Mouse (Mus musculus) stomach, embryonic 14.5 days (tissue): ENCODE measurements at regions not wholly inside any gene's neighbourhood (a gene's known extent, or its start where the extent isn't known, plus 50 kb on each side); places are given as distances from the start of the nearest gene placed in this dataset.

Experiments used
- ATAC-seq: fragments of 200-750 bp; cut with Nextera tagmentation; 2 replicates; pipeline ENCODE4 v1.8.0; 2017; ENCODE audit warnings: low read depth, moderate TSS enrichment; ENCODE audit not compliant: insufficient number of reproducible peaks, insufficient read depth, low FRiP score
- H3K27ac ChIP-seq: fragments of 300-500 bp; sonication (generic); 2 replicates; pipeline ENCODE4 v1.5.1; 2014; ENCODE audit warnings: mild to moderate bottlenecking, low read length, moderate library complexity, mixed read lengths
- H3K27me3 ChIP-seq: fragments of 300-500 bp; sonication (generic); 2 replicates; pipeline ENCODE4 v1.6.1; 2014; ENCODE audit warnings: low read length, control low read depth, mixed read lengths; ENCODE audit not compliant: control insufficient read depth, insufficient read depth
- H3K36me3 ChIP-seq: fragments of 300-500 bp; sonication (generic); 2 replicates; pipeline ENCODE4 v1.6.1; 2014; ENCODE audit warnings: mild to moderate bottlenecking, control low read depth, low read length, moderate library complexity, mixed read lengths; ENCODE audit not compliant: control insufficient read depth, insufficient read depth
- H3K4me1 ChIP-seq: fragments of 300-500 bp; sonication (generic); 2 replicates; pipeline ENCODE4 v1.6.1; 2014; ENCODE audit warnings: low read length, control low read depth, mixed read lengths; ENCODE audit not compliant: control insufficient read depth, insufficient read depth
- H3K4me2 ChIP-seq: fragments of 300-500 bp; sonication (generic); replicated peaks from 2 replicates; pipeline ENCODE4 v1.6.1; 2014; ENCODE audit warnings: low read depth, low read length, control low read depth
- H3K4me3 ChIP-seq: fragments of 300-500 bp; sonication (generic); 2 replicates; pipeline ENCODE4 v1.5.1; 2014; ENCODE audit warnings: low read depth, low read length, control low read depth
- H3K9ac ChIP-seq: fragments of 300-500 bp; sonication (generic); replicated peaks from 2 replicates; pipeline ENCODE4 v1.6.1; 2014; ENCODE audit warnings: low read depth, mild to moderate bottlenecking, control low read depth, low read length, moderate library complexity, mixed read lengths
- H3K9me3 ChIP-seq: fragments of 300-500 bp; sonication (generic); 2 replicates; pipeline ENCODE4 v1.6.1; 2016; ENCODE audit warnings: low read depth, low read length, control low read depth; ENCODE audit not compliant: control insufficient read depth
- WGBS: fragments of 180-500 bp; shearing (Covaris S2); extraction: QIAGEN DNeasy Blood & Tissue Kit; methylation state at CpG from one replicate; pipeline ENCODE4 v1.1.7; 2014; 5-methylcytosine and 5-hydroxymethylcytosine counted together

DNA sequence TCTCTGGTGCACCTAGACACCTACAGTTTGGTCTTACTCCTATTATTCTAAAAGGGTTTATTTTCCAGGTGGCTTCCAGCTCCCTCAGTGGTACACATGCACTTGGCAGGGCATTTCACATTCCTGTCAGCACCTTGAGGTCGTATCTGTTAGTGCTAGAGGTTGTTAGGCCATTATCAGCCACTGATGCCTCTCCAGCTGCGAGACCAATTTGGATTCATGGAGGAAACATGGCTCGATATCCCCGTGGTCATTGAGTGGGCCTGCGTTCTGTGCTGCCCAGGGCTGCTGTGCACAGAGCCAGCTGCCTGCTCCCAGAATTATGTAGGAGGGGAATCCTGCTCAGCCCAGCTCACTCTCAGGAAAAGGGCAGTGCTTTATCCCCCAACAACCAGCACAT lies 60.1 kb upstream of the Irx1 start:
- Histone ChIP-seq H3K4me1 (no peaks in the 10 kb centered on the region), H3K27me3 (no peaks in the 10 kb centered on the region), H3K4me3 (no peak overlapping the region), H3K36me3 (no peaks in the 10 kb centered on the region), H3K4me2 (no peak overlapping the region), H3K27ac (no peak overlapping the region), H3K9me3 (no peaks in the 10 kb centered on the region), H3K9ac (no peak overlapping the region)
- ATAC-seq, result no peak
- 62% methylated on average over 5 of the region's 5 CpGs for WGBS

DNA sequence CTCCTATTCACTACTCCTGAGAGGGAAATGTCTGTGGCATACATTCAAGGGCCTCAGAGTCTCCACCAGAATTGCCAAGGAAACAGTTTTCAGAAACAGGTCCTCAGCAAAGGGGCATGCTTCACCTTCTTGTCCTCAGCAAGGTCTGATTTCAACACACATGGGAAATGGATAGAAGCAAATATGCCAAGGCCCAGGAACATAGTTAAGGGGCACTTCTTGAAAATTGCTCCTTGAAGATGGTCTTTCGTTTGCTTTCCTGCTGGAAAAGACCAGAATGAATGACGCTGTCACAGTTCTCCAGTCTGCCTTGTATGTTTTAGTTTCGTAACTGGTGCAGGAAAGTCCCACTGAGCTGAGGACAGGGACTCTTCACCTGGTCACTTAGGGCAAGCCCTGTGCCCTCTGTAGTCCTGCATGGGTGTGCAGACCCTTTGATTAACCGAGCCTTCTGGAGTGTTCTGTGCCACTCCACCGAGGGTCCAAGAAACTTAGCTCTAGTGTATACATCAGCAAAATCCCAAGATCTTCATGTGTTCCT lies 80.5 kb upstream of the Irx1 start:
- H3K9me3 ChIP-seq, result no peaks in the 10 kb centered on the region
- H3K4me1 ChIP-seq, result no peaks in the 10 kb centered on the region
- H3K4me3 ChIP-seq, result no peak overlapping the region
- 84% methylated on average over 5 of the region's 5 CpGs for WGBS
- H3K4me2 ChIP-seq, result no peak overlapping the region
- H3K27ac ChIP-seq, result no peak overlapping the region
- no peak for ATAC-seq
- H3K9ac ChIP-seq, result no peak overlapping the region
- no peaks in the 10 kb centered on the region for H3K27me3 ChIP-seq
- H3K36me3 ChIP-seq, result no peaks in the 10 kb centered on the region

DNA sequence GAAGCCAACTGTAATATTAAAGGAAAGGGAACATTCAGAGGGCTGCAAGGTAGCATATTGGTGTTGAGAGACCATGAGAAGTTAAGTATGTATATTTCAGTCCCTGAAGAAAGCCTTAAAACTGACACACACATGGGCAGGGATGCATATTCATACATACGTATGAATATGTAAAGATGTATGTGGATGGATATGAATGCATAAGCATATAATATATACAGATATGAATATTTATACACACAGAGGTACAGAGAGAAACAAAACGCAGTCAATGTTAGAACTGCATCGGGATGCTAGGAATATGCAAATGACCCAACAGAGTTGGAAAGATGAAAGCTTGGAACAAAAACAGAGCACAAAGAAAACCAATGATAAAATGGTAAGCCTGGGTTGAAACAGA lies 92.9 kb upstream of the Irx1 start:
- no peaks in the 10 kb centered on the region for H3K27me3 ChIP-seq
- 87% methylated on average over 3 of the region's 3 CpGs for WGBS
- no peaks in the 10 kb centered on the region for H3K36me3 ChIP-seq
- no peaks in the 10 kb centered on the region for H3K9me3 ChIP-seq
- H3K4me3 ChIP-seq, result no peak overlapping the region
- no peak overlapping the region for H3K27ac ChIP-seq
- H3K4me2 ChIP-seq, result no peak overlapping the region
- no peak for ATAC-seq
- H3K9ac ChIP-seq, result no peak overlapping the region
- H3K4me1 ChIP-seq, result no peaks in the 10 kb centered on the region

DNA sequence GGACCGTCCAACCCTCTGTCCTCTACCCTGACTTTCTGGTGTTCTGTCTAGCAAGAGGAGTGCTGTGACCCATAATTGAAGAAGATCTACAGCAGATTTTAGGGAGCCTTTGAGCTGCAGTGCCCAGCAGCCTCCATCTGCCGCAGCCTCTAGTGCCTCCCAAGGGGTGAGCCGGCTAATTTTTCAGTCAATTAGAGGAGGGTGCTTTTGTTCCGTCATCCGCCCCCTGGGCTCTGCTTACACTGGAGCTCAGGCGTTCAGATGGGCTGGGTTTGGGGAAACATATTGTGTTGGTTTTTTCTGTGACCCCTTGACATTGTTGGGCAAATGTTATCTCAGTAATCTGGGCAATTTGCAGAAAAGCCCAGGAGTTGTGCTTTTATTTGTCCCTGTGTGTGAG lies 98.1 kb upstream of the Irx1 start:
- no peak for ATAC-seq
- H3K27ac ChIP-seq, result no peak overlapping the region
- no peak overlapping the region for H3K4me3 ChIP-seq
- H3K27me3 ChIP-seq, result no peaks in the 10 kb centered on the region
- no peaks in the 10 kb centered on the region for H3K4me1 ChIP-seq
- no peaks in the 10 kb centered on the region for H3K9me3 ChIP-seq
- H3K36me3 ChIP-seq, result no peaks in the 10 kb centered on the region
- WGBS, result 40% methylated on average over 6 of the region's 6 CpGs
- H3K9ac ChIP-seq, result no peak overlapping the region
- no peak overlapping the region for H3K4me2 ChIP-seq

DNA sequence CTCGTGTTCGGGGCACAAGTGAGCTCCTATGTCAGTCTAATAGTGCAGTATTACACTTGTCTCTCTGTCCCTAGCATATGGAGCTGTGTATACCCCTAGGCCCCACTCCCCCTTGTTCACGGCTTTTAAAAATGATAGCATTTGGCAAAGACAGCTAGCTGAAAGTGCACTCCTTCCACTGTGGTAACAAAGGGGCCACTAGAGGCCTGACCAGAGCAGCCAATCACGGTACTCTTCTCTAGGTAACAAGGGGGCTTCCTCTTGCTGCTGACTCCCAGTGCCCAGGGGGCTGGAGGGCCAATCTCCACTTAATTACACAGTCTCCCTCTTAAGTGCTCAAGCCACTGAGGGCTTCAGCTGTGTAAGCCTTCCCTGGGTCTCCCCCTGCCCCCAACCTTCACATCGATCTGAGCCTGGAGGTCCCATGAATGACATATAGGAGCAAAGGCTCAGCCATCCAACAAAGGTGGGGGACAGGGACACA lies 99.8 kb upstream of the Irx1 start:
- Histone ChIP-seq H3K27ac (no peak overlapping the region), H3K36me3 (no peaks in the 10 kb centered on the region), H3K4me3 (no peak overlapping the region), H3K9ac (no peak overlapping the region), H3K4me1 (no peaks in the 10 kb centered on the region), H3K9me3 (no peaks in the 10 kb centered on the region), H3K4me2 (no peak overlapping the region), H3K27me3 (no peaks in the 10 kb centered on the region)
- WGBS, result 58% methylated on average over 5 of the region's 5 CpGs
- ATAC-seq, result no peak

GRCm38 (mm10) chr13:72096585-72096984 lies 133.1 kb upstream of the Irx1 start:
- Histone ChIP-seq H3K9me3 (no peaks in the 10 kb centered on the region), H3K4me3 (no peak overlapping the region), H3K4me2 (no peak overlapping the region), H3K36me3 (no peaks in the 10 kb centered on the region), H3K27ac (no peak overlapping the region), H3K4me1 (no peaks in the 10 kb centered on the region), H3K9ac (no peak overlapping the region), H3K27me3 (no peaks in the 10 kb centered on the region)
- ATAC-seq, result no peak
- 41% methylated on average over 4 of the region's 5 CpGs for WGBS

GRCm38 (mm10) chr13:72097268-72097667 lies 133.7 kb upstream of the Irx1 start:
- no peak overlapping the region for H3K27ac ChIP-seq
- H3K4me2 ChIP-seq, result no peak overlapping the region
- ATAC-seq, result no peak
- 33% methylated on average over 8 of the region's 8 CpGs for WGBS
- H3K4me3 ChIP-seq, result no peak overlapping the region
- no peaks in the 10 kb centered on the region for H3K27me3 ChIP-seq
- H3K36me3 ChIP-seq, result no peaks in the 10 kb centered on the region
- no peaks in the 10 kb centered on the region for H3K9me3 ChIP-seq
- H3K4me1 ChIP-seq, result no peaks in the 10 kb centered on the region
- no peak overlapping the region for H3K9ac ChIP-seq

- no peak for ATAC-seq
These were observed 134.3 kb upstream of the Irx1 start for GRCm38 (mm10) chr13:72097811-72098210.

GRCm38 (mm10) chr13:72100741-72101140 lies 137.2 kb upstream of the Irx1 start:
- Histone ChIP-seq H3K36me3 (no peaks in the 10 kb centered on the region), H3K9ac (no peak overlapping the region), H3K4me3 (no peak overlapping the region), H3K4me2 (no peak overlapping the region), H3K27me3 (no peaks in the 10 kb centered on the region), H3K9me3 (no peaks in the 10 kb centered on the region), H3K27ac (no peak overlapping the region), H3K4me1 (no peaks in the 10 kb centered on the region)
- no peak for ATAC-seq
- 79% methylated on average over 5 of the region's 5 CpGs for WGBS

More at GRCm38 (mm10) chr13:72097811-72098210, 134.3 kb upstream of the Irx1 start:
- no peaks in the 10 kb centered on the region for H3K9me3 ChIP-seq
- no peak overlapping the region for H3K9ac ChIP-seq
- H3K4me1 ChIP-seq, result no peaks in the 10 kb centered on the region
- H3K27ac ChIP-seq, result no peak overlapping the region
- no peaks in the 10 kb centered on the region for H3K36me3 ChIP-seq
- no peaks in the 10 kb centered on the region for H3K27me3 ChIP-seq
- WGBS, result 65% methylated on average over 11 of the region's 11 CpGs
- no peak overlapping the region for H3K4me3 ChIP-seq
- H3K4me2 ChIP-seq, result no peak overlapping the region
